Mouse (Mus musculus) ES-Bruce4 (cell line): ENCODE data around the gene Nup35. TPM values are rescaled to one million over a fixed set of nuclear protein-coding genes. Genes with fewer than 3 reads are reported as not detected.

Source experiments
- H3K27ac ChIP-seq: 2 replicates; pipeline ENCODE4 v1.5.1; 2012; ENCODE audit warnings: low read length, inconsistent platforms; ENCODE audit not compliant: insufficient read depth
- H3K27me3 ChIP-seq: 2 replicates; pipeline ENCODE4 v1.6.1; 2012; ENCODE audit warnings: mild to moderate bottlenecking, low read length, inconsistent platforms; ENCODE audit not compliant: control insufficient read depth, poor library complexity, insufficient read depth, severe bottlenecking
- H3K36me3 ChIP-seq: 2 replicates; pipeline ENCODE4 v1.6.1; 2012; ENCODE audit warnings: inconsistent platforms, mild to moderate bottlenecking, low read length, moderate library complexity; ENCODE audit not compliant: control insufficient read depth, poor library complexity, insufficient read depth, severe bottlenecking
- H3K4me1 ChIP-seq: one replicate; pipeline ENCODE4 v1.8.1; 2011; ENCODE audit warnings: low read length; ENCODE audit not compliant: control insufficient read depth, insufficient read depth
- H3K4me3 ChIP-seq: 2 replicates; pipeline ENCODE4 v1.5.1; 2011; ENCODE audit warnings: low read depth, mild to moderate bottlenecking, low read length
- H3K9ac ChIP-seq: 2 replicates; pipeline ENCODE4 v1.6.1; 2012; ENCODE audit warnings: low read depth, mild to moderate bottlenecking, inconsistent platforms; ENCODE audit not compliant: poor library complexity, severe bottlenecking
- H3K9me3 ChIP-seq: replicated peaks from 2 replicates; pipeline ENCODE4 v1.6.1; 2012; ENCODE audit warnings: mild to moderate bottlenecking, low read length, inconsistent platforms; ENCODE audit not compliant: control insufficient read depth, poor library complexity, insufficient read depth, severe bottlenecking
- CTCF ChIP-seq: IDR thresholded peaks from one replicate; pipeline ENCODE4 v1.8.1; 2011; ENCODE audit warnings: low read depth, low read length
- EP300 ChIP-seq: IDR thresholded peaks from 2 replicates; pipeline ENCODE4 v1.6.1; 2011; ENCODE audit warnings: low read depth, low read length; ENCODE audit not compliant: insufficient read depth
- POLR2A ChIP-seq: IDR thresholded peaks from one replicate; pipeline ENCODE4 v1.8.1; 2011; ENCODE audit warnings: low read length; ENCODE audit not compliant: insufficient read depth
- polyA plus RNA-seq: library from polyadenylated mRNA; stranded (reverse); fragments of >200 nt; gene quantifications from 2 replicates; pipeline ENCODE4 v1.2.4, GENCODE M21; 2011; ENCODE audit warnings: low read depth; ENCODE audit not compliant: missing spikeins, insufficient read depth, insufficient read length

Nup35 gene
- polyA plus RNA-seq, 1 experiment = 44.9 TPM

- no peaks in the 10 kb centered on the region for H3K36me3 ChIP-seq
- H3K27ac ChIP-seq = peak overlapping the region; percentile 4; the same call in 1 of the 2 replicates
- TF ChIP-seq CTCF (no peak), EP300 (no peak), POLR2A (no peak)
- no peaks in the 10 kb centered on the region for H3K4me1 ChIP-seq
- H3K27me3 ChIP-seq = no peaks in the 10 kb centered on the region
- peak overlapping the region; percentile 97 for H3K9ac ChIP-seq
- H3K4me3 ChIP-seq = peak overlapping the region; percentile 90
- no peaks in the 10 kb centered on the region for H3K9me3 ChIP-seq
Measured at GRCm38 (mm10) chr2:80580311-80580961, 36.6 kb upstream of the Nup35 start.

- Histone ChIP-seq H3K27ac (peak within 1 kb of the TSS; percentile 4; the same call in 1 of the 2 replicates), H3K27me3 (no peaks in the 10 kb centered on the region), H3K36me3 (no peaks in the 10 kb centered on the region), H3K9me3 (no peaks in the 10 kb centered on the region), H3K4me3 (peak within 1 kb of the TSS; percentile 90), H3K4me1 (no peaks in the 10 kb centered on the region), H3K9ac (peak within 1 kb of the TSS; percentile 97)
- peak; percentile 8 for TF ChIP-seq CTCF
- no peak for TF ChIP-seq EP300
Measured at GRCm38 (mm10) chr2:80581043-80581711, 35.9 kb upstream of the Nup35 start, which contains the start of gene Nckap1. Gene Nckap1 (minus strand): TSS chr2:80581380.

GRCm38 (mm10) chr2:80582356-80582755 lies 34.7 kb upstream of the Nup35 start:
- Histone ChIP-seq H3K9ac (no peak overlapping the region), H3K9me3 (no peaks in the 10 kb centered on the region), H3K27ac (no peak overlapping the region), H3K4me3 (no peak overlapping the region), H3K4me1 (no peaks in the 10 kb centered on the region), H3K36me3 (no peaks in the 10 kb centered on the region), H3K27me3 (no peaks in the 10 kb centered on the region)
- TF ChIP-seq CTCF = no peak
- TF ChIP-seq POLR2A = no peak
- no peak for TF ChIP-seq EP300

GRCm38 (mm10) chr2:80594215-80594918 lies 22.7 kb upstream of the Nup35 start:
- no peak overlapping the region for H3K9ac ChIP-seq
- H3K4me1 ChIP-seq = no peaks in the 10 kb centered on the region
- H3K27ac ChIP-seq = no peak overlapping the region
- H3K36me3 ChIP-seq = no peaks in the 10 kb centered on the region
- TF ChIP-seq EP300 (no peak), POLR2A (no peak), CTCF (no peak)
- no peaks in the 10 kb centered on the region for H3K27me3 ChIP-seq
- H3K4me3 ChIP-seq = no peak overlapping the region
- H3K9me3 ChIP-seq = no peaks in the 10 kb centered on the region

GRCm38 (mm10) chr2:80596960-80597359 lies 20.1 kb upstream of the Nup35 start:
- H3K9ac ChIP-seq = no peak overlapping the region
- H3K36me3 ChIP-seq = no peaks in the 10 kb centered on the region
- no peak overlapping the region for H3K4me3 ChIP-seq
- no peaks in the 10 kb centered on the region for H3K4me1 ChIP-seq
- H3K27me3 ChIP-seq = no peaks in the 10 kb centered on the region
- TF ChIP-seq EP300 (no peak), POLR2A (no peak), CTCF (no peak)
- H3K9me3 ChIP-seq = no peaks in the 10 kb centered on the region
- no peak overlapping the region for H3K27ac ChIP-seq

- Histone ChIP-seq H3K4me3 (no peak overlapping the region), H3K36me3 (no peaks in the 10 kb centered on the region), H3K27ac (no peak overlapping the region), H3K9ac (no peak overlapping the region), H3K9me3 (no peaks in the 10 kb centered on the region), H3K4me1 (no peaks in the 10 kb centered on the region), H3K27me3 (no peaks in the 10 kb centered on the region)
- no peak for TF ChIP-seq EP300
- TF ChIP-seq CTCF = no peak
- TF ChIP-seq POLR2A = no peak
Measured at GRCm38 (mm10) chr2:80599850-80600249, 17.2 kb upstream of the Nup35 start.
